Mouse (Mus musculus) megakaryocyte, adult 5-6 weeks (primary cell): ENCODE data around the gene Adamtsl5. TPM values are rescaled to one million over a fixed set of nuclear protein-coding genes. Genes with fewer than 3 reads are reported as not detected.

Experiments used
- ATAC-seq: 2 replicates; pipeline ENCODE4 v1.8.0; 2016; ENCODE audit warnings: mild to moderate bottlenecking, inconsistent platforms; ENCODE audit not compliant: poor library complexity, severe bottlenecking
- total RNA-seq, 2 experiments: library from RNA; stranded (forward) in 1 of 2; stranded (reverse) in 1 of 2; fragments of 153-499, 151-499 nt in 1 of 2; fragments of 221-1000, 200-1000 nt in 1 of 2; gene quantifications; 2 replicates each; pipeline versions ENCODE4 v1.2.3 to v1.2.4; 2015 to 2017

Gene Adamtsl5
- total RNA-seq, 2 experiments from 2014 or later, result 0.07 TPM; not detected in 1

DNA sequence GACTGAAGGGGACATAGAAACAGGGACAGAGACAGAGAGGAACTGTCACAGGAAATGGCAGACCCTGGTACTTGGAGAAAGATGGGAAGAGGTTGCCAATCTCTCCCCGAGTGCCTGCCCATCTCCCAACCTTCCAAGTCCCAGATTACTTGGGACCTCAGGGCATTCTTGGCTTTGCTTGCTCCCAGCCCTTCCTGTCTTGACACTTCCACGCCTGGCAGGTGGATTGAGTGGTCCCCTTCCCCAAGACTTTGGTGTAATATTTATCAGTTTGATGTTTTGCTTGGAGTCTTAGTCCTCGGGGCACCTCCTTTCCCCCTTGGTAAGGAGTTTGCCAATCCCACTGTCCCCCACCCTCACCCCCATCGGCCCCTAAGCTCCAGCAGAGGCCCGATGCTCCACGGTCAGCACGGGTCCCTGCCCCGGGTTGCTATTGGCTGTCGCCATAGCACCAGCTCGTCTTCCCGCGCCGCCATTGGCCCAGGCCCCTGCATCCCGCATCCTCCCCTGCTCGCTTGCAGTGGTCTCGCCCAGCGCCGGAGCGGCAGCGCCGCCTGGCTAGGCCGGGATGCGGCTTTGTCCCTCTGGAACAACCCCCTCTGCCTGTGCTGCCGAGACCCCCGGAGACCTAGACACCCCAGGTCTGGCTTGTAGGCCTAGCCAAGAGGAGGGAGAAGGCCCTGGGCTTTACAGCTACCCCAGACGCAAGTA is 49.5 kb downstream of the Adamtsl5 start:
- ATAC-seq, result no peak

DNA sequence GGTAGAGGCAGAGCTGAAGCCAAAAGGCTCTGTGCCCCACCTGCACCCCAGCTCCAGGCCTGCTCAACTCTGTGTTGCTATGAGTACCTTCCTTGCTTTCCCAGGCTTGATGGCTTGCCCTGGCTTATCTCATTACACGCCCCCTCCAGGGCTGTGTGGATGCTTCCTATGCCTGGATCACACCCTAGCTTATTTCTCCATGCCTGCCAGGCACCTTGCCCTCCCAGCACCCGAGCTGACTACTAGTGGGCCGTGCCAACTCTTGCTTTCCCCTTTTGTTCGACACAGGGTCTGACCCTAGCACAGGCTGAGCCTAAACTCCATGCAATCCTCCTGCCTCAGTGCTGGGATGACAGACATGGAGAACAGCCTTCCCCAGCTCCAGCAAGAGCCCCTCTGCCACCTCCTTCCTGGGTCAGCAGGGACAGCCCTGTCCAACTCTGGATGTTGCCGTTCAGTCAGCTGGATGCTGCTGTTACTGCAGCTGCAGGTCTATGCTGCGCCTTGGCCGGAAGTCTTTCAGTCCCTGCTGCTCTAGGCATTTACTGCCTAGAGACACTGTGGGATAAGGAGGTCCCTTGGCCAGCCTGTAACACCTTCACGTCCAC is 50.6 kb downstream of the Adamtsl5 start:
- no peak for ATAC-seq

DNA sequence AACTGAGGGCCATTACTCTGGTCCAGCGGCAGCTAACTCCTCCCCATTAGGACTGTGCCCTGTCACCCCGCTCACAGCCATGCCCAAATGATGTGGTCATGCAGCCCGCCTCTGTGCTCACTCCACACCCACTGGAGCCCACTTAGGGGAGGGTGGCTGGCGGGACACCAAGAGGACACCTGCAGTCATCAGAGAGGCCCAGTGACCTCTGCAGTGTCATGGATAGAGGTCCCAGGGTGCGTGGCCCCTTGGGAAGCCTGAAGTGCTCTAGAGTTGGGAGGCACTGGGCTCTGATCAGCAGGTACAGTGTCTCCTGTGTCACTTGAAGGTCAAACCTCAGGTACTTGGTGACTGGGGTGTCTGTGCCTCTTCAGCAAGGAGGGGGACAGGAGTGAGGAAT is 51.4 kb downstream of the Adamtsl5 start:
- no peak for ATAC-seq

DNA sequence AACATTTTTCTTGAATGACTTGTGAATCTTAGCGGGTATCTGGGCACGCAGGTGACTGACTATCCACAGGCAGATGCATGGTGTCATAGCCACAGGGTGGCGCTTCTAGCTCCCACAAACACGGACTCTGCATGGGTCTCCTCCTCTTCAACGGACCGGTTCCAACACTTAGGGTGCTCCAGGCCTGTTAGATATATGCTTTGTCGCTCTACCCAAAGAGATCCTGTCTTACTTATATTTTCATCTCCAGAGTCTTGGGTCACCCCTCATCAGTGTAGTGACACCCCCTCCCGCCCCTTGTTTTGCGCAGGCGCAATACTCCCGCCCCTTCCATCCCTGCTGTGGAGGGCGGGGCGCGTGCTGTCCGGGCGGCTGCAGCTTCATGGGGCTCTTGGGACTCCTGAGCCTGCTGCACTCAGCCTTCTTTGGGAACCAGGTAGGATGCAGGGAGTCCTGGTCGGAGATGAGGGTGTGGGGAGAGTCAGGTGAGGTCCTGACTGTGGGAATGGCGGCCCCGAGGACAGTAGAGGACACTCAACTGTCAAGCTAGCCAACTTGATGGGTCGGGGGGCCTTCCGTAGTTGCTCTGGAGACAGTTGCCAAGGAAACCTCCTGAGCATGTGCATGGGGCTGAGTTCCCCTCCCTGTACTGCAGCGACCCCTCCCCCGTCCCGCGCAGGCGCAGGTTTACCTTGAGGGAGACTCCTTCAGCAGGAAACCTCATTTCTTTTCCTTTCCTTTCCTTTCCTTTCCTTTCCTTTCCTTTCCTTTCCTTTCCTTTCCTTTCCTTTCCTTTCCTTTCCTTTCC is 52.4 kb downstream of the Adamtsl5 start, which contains the start of gene Apc2:
TSS of gene Apc2 (plus strand) at position 360 of the 808 bp plus-strand sequence.
- ATAC-seq, result peak; percentile 50

DNA sequence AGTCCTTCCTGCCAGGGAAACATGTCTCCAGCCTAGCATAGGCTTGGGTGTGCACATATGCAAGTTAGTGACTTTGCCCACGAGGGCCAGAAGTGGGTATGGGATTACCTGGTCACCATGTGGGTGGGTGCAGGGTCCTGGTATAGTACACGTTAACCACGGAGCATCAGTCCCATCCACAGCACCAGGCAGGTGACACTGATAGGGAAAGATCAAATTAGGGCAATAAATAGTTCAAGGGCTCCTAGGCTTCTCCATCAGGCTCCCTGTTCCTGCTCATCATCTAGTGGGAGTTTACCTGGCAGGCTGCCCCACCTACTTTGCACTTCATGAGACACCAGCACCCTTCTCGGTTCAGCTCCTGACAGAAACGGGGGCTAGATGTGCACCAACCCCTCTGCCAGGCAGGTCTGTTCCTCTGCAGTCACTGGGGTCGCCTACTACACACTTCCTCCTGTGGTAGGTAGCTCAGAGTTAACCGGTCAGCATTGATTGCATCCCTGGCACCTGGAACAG is 53.4 kb downstream of the Adamtsl5 start:
- ATAC-seq, result no peak

DNA sequence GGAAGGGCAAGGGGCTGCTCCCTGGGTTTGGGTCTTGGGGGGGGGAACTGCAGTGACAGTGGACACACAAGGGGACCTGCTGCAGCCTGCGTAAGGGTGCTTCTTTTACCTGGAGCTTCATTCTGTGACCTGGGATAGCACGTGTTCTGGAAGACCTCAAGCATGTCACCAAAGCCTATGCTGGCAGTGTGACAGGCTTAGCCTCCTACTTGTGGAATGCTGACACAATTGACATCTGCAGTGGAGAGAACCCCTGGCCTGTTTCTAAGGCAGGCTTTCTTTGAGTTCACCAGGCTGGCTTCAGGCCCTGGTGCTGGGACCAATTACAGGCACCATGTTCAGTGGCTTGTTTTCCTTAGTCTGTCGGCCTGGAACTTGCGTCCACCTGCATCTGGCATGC is 53.9 kb downstream of the Adamtsl5 start:
- ATAC-seq, result no peak

DNA sequence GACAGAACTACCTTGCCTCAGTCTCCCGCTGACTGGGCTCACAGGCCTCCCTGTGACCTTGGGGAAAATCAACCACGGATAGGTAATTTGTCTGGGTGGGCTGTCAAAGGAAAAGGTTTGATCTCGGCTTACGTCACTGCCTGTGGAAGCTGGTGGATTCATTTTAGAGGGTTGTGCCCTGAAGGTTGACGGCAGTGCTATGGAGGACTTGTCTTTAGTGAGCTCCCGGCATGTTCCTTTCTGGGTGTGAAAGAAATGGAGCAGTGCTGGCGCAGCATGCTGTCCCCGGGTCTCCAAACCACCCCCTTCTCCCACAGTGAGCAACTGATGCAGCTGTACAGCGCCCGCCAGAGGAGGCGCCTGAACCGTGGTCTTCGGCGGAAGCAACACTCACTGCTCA is 54.9 kb downstream of the Adamtsl5 start:
- no peak for ATAC-seq

DNA sequence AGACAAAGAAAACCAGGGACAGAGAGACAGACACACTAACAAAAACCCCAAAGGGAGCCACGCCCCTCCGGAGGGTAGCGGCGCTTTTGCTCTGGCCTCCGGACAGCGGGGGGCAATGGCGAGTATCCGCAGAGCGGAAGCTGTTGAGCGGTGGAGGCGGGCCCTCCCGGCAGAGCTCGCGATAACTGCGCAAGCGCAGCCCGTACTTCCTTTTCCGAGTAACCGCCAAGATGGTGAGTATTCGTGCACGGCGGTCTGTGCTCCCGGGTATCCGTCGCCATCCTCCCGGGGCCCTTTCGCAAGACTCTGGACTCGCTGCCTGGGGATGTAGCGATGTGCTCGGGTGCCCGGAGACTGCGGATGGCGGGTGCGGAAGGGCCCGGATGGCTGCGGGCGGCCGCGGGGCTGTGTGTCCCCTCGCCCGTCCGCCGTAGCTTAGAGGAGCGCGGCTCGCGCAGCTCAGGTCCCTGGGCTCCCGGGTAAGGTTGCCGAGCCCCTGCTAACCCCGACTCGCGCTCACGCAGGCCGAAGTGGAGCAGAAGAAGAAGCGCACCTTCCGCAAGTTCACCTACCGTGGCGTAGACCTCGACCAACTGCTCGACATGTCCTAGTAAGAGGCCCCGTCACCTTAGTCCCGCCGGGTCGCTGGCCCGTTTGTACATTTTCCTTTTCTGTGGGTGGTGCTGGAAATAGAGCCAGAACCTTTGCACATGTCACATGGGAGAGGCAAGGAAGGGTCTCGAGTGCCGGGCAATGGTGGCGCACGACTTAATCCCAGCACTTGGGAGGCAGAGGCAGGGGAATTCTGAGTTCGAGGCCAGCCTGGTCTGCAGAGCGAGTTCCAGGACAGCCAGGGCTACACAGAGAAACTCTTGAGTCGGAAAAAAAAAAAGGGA is 55.7 kb downstream of the Adamtsl5 start, which contains the start of gene Rps15:
TSS of gene Rps15 (plus strand) at position 203 of the 896 bp plus-strand sequence.
- peak; percentile 94 for ATAC-seq

Other genes starting within 250 kb of the Adamtsl5 start
- gene Sbno2, start 242.8 kb downstream of the Adamtsl5 start, total RNA-seq (2015), result 32.4 and 33.0 TPM in 2 replicates
- 41.9 and 46.7 TPM in 2 replicates for gene Sbno2, start 242.8 kb downstream of the Adamtsl5 start, total RNA-seq (2017)
- gene Stk11, start 232.6 kb downstream of the Adamtsl5 start, total RNA-seq (2015), result 58.0 and 60.7 TPM in 2 replicates
- gene Stk11, start 232.6 kb downstream of the Adamtsl5 start, total RNA-seq (2017), result 142 and 146 TPM in 2 replicates
- 161 and 162 TPM in 2 replicates for gene Atp5d, start 209.8 kb downstream of the Adamtsl5 start, total RNA-seq (2015)
- gene Atp5d, start 209.8 kb downstream of the Adamtsl5 start, total RNA-seq (2017), result 31.0 and 34.7 TPM in 2 replicates
- gene Cbarp, start 207.6 kb downstream of the Adamtsl5 start, total RNA-seq (2015), result 1.6 and 2.2 TPM in 2 replicates
- 1.4 TPM in 1 of 2 replicates, not detected in the other for gene Cbarp, start 207.6 kb downstream of the Adamtsl5 start, total RNA-seq (2017)
- gene Midn, start 200.1 kb downstream of the Adamtsl5 start, total RNA-seq (2015), result 29.5 and 29.6 TPM in 2 replicates
- 22.4 and 36.1 TPM in 2 replicates for gene Midn, start 200.1 kb downstream of the Adamtsl5 start, total RNA-seq (2017)
- 11.7 and 13.8 TPM in 2 replicates for gene Cirbp, start 182.4 kb downstream of the Adamtsl5 start, total RNA-seq (2015)
- 29.3 and 32.1 TPM in 2 replicates for gene Cirbp, start 182.4 kb downstream of the Adamtsl5 start, total RNA-seq (2017)
- 19.3 and 21.0 TPM in 2 replicates for gene 1600002K03Rik, start 175.5 kb downstream of the Adamtsl5 start, total RNA-seq (2015)
- 18.8 and 20.9 TPM in 2 replicates for gene 1600002K03Rik, start 175.5 kb downstream of the Adamtsl5 start, total RNA-seq (2017)
- gene Efna2, start 168.9 kb downstream of the Adamtsl5 start, total RNA-seq (2015), result 0.49 TPM in 1 of 2 replicates, not detected in the other
- 0.12 TPM in 1 of 2 replicates, not detected in the other for gene Efna2, start 168.9 kb downstream of the Adamtsl5 start, total RNA-seq (2017)
- gene Mum1, start 122.0 kb downstream of the Adamtsl5 start, total RNA-seq (2015), result 34.0 and 46.2 TPM in 2 replicates
- gene Mum1, start 122.0 kb downstream of the Adamtsl5 start, total RNA-seq (2017), result 40.3 and 45.5 TPM in 2 replicates
- gene Ndufs7, start 99.3 kb downstream of the Adamtsl5 start, total RNA-seq (2015), result 113 and 114 TPM in 2 replicates
- gene Ndufs7, start 99.3 kb downstream of the Adamtsl5 start, total RNA-seq (2017), result 84.8 and 86.1 TPM in 2 replicates
- gene Gamt, start 87.4 kb downstream of the Adamtsl5 start, total RNA-seq (2015), result 6.3 and 6.7 TPM in 2 replicates
- gene Gamt, start 87.4 kb downstream of the Adamtsl5 start, total RNA-seq (2017), result 4.4 and 10.2 TPM in 2 replicates
- 39.0 and 41.4 TPM in 2 replicates for gene Dazap1, start 86.9 kb downstream of the Adamtsl5 start, total RNA-seq (2015)
- gene Dazap1, start 86.9 kb downstream of the Adamtsl5 start, total RNA-seq (2017), result 187 and 200 TPM in 2 replicates
- 1,580 and 1,599 TPM in 2 replicates for gene Rps15, start 56.0 kb downstream of the Adamtsl5 start, total RNA-seq (2015)
- gene Rps15, start 56.0 kb downstream of the Adamtsl5 start, total RNA-seq (2017), result 1,732 and 1,915 TPM in 2 replicates
- gene Apc2, start 52.4 kb downstream of the Adamtsl5 start, total RNA-seq (2015), result not detected in 2 replicates
- gene Apc2, start 52.4 kb downstream of the Adamtsl5 start, total RNA-seq (2017), result not detected in 2 replicates
- 25.6 and 27.4 TPM in 2 replicates for gene 2310011J03Rik, start 27.9 kb downstream of the Adamtsl5 start, total RNA-seq (2015)
- 13.8 and 17.8 TPM in 2 replicates for gene 2310011J03Rik, start 27.9 kb downstream of the Adamtsl5 start, total RNA-seq (2017)
- gene Pcsk4, start 18.9 kb downstream of the Adamtsl5 start, total RNA-seq (2015), result 0.32 and 0.83 TPM in 2 replicates
- not detected in 2 replicates for gene Pcsk4, start 18.9 kb downstream of the Adamtsl5 start, total RNA-seq (2017)
- gene Reep6, start 18.5 kb downstream of the Adamtsl5 start, total RNA-seq (2015), result 0.16 and 0.96 TPM in 2 replicates
- 0.37 TPM in 1 of 2 replicates, not detected in the other for gene Reep6, start 18.5 kb downstream of the Adamtsl5 start, total RNA-seq (2017)
- not detected in 2 replicates for gene Plk5, start 8.0 kb upstream of the Adamtsl5 start, total RNA-seq (2015)
- not detected in 2 replicates for gene Plk5, start 8.0 kb upstream of the Adamtsl5 start, total RNA-seq (2017)
- gene Mex3d, start 39.2 kb upstream of the Adamtsl5 start, total RNA-seq (2015), result 2.4 and 2.6 TPM in 2 replicates
- 2.6 and 5.0 TPM in 2 replicates for gene Mex3d, start 39.2 kb upstream of the Adamtsl5 start, total RNA-seq (2017)
- gene Mbd3, start 51.1 kb upstream of the Adamtsl5 start, total RNA-seq (2015), result 38.8 and 40.6 TPM in 2 replicates
- gene Mbd3, start 51.1 kb upstream of the Adamtsl5 start, total RNA-seq (2017), result 39.8 and 40.0 TPM in 2 replicates
- 107 and 108 TPM in 2 replicates for gene Uqcr11, start 58.4 kb upstream of the Adamtsl5 start, total RNA-seq (2015)
- 122 and 129 TPM in 2 replicates for gene Uqcr11, start 58.4 kb upstream of the Adamtsl5 start, total RNA-seq (2017)
- gene Tcf3, start 85.2 kb upstream of the Adamtsl5 start, total RNA-seq (2015), result 17.2 and 20.3 TPM in 2 replicates
- gene Tcf3, start 85.2 kb upstream of the Adamtsl5 start, total RNA-seq (2017), result 22.4 and 24.2 TPM in 2 replicates
- gene Onecut3, start 146.4 kb upstream of the Adamtsl5 start, total RNA-seq (2015), result not detected in 2 replicates
- not detected in 2 replicates for gene Onecut3, start 146.4 kb upstream of the Adamtsl5 start, total RNA-seq (2017)
- gene Atp8b3, start 190.7 kb upstream of the Adamtsl5 start, total RNA-seq (2015), result not detected in 2 replicates
- gene Atp8b3, start 190.7 kb upstream of the Adamtsl5 start, total RNA-seq (2017), result not detected in 2 replicates
- 35.9 and 41.5 TPM in 2 replicates for gene Rexo1, start 213.1 kb upstream of the Adamtsl5 start, total RNA-seq (2015)
- gene Rexo1, start 213.1 kb upstream of the Adamtsl5 start, total RNA-seq (2017), result 19.4 and 19.9 TPM in 2 replicates
- 2.6 and 3.3 TPM in 2 replicates for gene Klf16, start 228.9 kb upstream of the Adamtsl5 start, total RNA-seq (2015)
- gene Klf16, start 228.9 kb upstream of the Adamtsl5 start, total RNA-seq (2017), result 3.9 and 5.3 TPM in 2 replicates
- 64.8 and 82.1 TPM in 2 replicates for gene Abhd17a, start 241.9 kb upstream of the Adamtsl5 start, total RNA-seq (2015)
- gene Abhd17a, start 241.9 kb upstream of the Adamtsl5 start, total RNA-seq (2017), result 21.7 and 31.6 TPM in 2 replicates